Mouse (Mus musculus) olfactory bulb, adult 2 months (tissue): Measurements from ENCODE around the gene Ppp2r5e.

Source experiments
- CTCF ChIP-seq: fragments of 200-500 bp; IDR thresholded peaks from 2 replicates; pipeline ENCODE4 v1.5.1; 2012; ENCODE audit warnings: low read depth, mild to moderate bottlenecking, low read length, moderate library complexity; ENCODE audit not compliant: insufficient read depth
- POLR2A ChIP-seq: fragments of 200-500 bp; IDR thresholded peaks from 2 replicates; pipeline ENCODE4 v1.6.1; 2012; ENCODE audit warnings: mild to moderate bottlenecking, low read depth, low read length, moderate library complexity; ENCODE audit not compliant: insufficient read depth

DNA sequence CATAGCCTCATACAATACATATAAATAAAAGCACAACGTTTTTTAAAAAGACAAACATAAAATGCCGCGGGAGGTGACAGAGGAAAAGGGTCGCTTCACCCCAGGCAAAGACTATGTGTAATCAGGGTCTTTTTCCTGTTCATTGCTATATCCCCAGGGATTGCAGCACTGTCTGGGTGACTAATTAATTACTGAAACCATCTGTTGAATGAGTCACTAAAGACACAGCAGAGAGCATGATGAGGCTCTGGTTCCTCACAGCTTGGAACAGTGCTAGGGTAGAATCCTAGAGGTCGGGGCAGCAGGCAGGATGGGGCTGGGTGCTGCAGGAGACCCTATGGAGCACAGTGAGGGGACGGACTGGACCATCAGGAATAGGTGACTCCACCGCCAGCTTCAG lies 170.2 kb downstream of the Ppp2r5e start:
- TF ChIP-seq CTCF: no peak
- no peak for TF ChIP-seq POLR2A
